10 mouse cellular contexts compared by ENCODE assay signal in genomic region chr2:174636750-174637149, GRCm38 (mm10). TPM values are rescaled to one million over a fixed set of nuclear protein-coding genes. Genes with fewer than 3 reads are reported as not detected.
DNase-seq lines count a peak whose midpoint lies in the region.
"Had no signal": no experiment of that assay in that cellular context is flagged by ENCODE, and none has a peak within 500 bp of the region (broad histone marks: within the 10 kb centered on the region; RNA-seq: fewer than 3 reads in every experiment).

No protein-coding gene starts in this region.

- intact Hi-C loops in gastrocnemius, postnatal 36 days (cut with DNase I) = no loop called here
- intact Hi-C loops in heart, postnatal 36 days (cut with DNase I) = loop anchor here (2.0 kb wide), 2 partner anchors 36 kb away; no protein-coding TSS in a partner anchor

- DNase-seq in gastrocnemius, postnatal 25 days = peak; percentile 36
- no peak for DNase-seq in gastrocnemius, postnatal 36 days
- peak; percentile 12 to 35 for DNase-seq in kidney, postnatal 36 days
- DNase-seq in kidney, adult 11 months = no peak
- peak; percentile 49 for DNase-seq in heart, adult 8-10 months (ENCODE audit: low spot score)
- peak; percentile 20 to 39 for DNase-seq in heart, postnatal 36 days
- no peak for DNase-seq in T-cell, adult 2 months (ENCODE audit: low spot score)
- no peak for DNase-seq in right cerebral cortex, postnatal 25 days
- DNase-seq: cerebellum, adult 11-12 months; lung, postnatal 36 days had no signal

RNA-seq across cellular contexts. Expression of gene Zfp831, which starts 6.6 kb away (rescaled TPM):
- total RNA-seq in gastrocnemius, postnatal 25 days (2021) = under 1 TPM in 1 of 2 experiments, not detected in 1; 0.03 TPM
- under 1 TPM in 1 of 2 experiments, not detected in 1; 0.05 TPM for total RNA-seq in gastrocnemius, postnatal 36 days (2021)
- total RNA-seq in heart, adult 8-10 months (2022) = under 1 TPM; 0.03 to 0.14 (median 0.06) TPM
- total RNA-seq in heart, postnatal 36 days (2021) = under 1 TPM; 0.08 TPM

Comparison
In these comparisons a context has a peak if more than half of its experiments do, and no peak if none do; other contexts are left out.
1. DNase-seq: peak in gastrocnemius, postnatal 25 days (single experiment), kidney, postnatal 36 days (2 of 2), heart, adult 8-10 months (single experiment) and heart, postnatal 36 days (2 of 2); none in gastrocnemius, postnatal 36 days (0 of 2), kidney, adult 11 months (single experiment), T-cell, adult 2 months (single experiment) and right cerebral cortex, postnatal 25 days (single experiment).